In genomic region chr4:114405682-114406354, GRCm38 (mm10) we compare ENCODE assay signal across 8 mouse cellular contexts. TPM values are rescaled to one million over a fixed set of nuclear protein-coding genes. Genes with fewer than 3 reads are reported as not detected.
DNase-seq lines count a peak whose midpoint lies in the region; ATAC-seq and TF ChIP-seq lines count a peak whose summit lies in the region.

No protein-coding gene starts in this region.

- TF ChIP-seq CTCF in liver, embryonic 14.5 days (IDR thresholded peaks at IDR 0.05; ENCODE audit: low read depth), result peak; percentile 95

- no peaks in the 10 kb centered on the region for H3K36me3 ChIP-seq in forebrain, embryonic 14.5 days (ENCODE audit: control insufficient read depth, insufficient read depth, low read length)
- no peaks in the 10 kb centered on the region for H3K36me3 ChIP-seq in liver, embryonic 14.5 days (replicated peaks; ENCODE audit: control insufficient read depth, insufficient read depth, low read depth)
- H3K36me3 ChIP-seq in neural tube, embryonic 11.5 days (ENCODE audit: control insufficient read depth, insufficient read depth, low read length), result no peaks in the 10 kb centered on the region
- no peaks in the 10 kb centered on the region for H3K36me3 ChIP-seq in stomach, embryonic 16.5 days (ENCODE audit: control insufficient read depth, insufficient read depth, low read length)

- intact Hi-C loops in heart, postnatal 10 days (cut with DNase I), result loop anchor here (1.0 to 10.0 kb wide), 5 partner anchors 29 to 499 kb away; partner anchors contain the start of gene Foxd2

- peak; percentile 89 for ATAC-seq in forebrain, embryonic 14.5 days
- peak; percentile 56; the same call in 1 of the 2 replicates for ATAC-seq in liver, embryonic 14.5 days (ENCODE audit: insufficient read depth)
- peak; percentile 82 for ATAC-seq in neural tube, embryonic 11.5 days (ENCODE audit: insufficient read depth, low FRiP score, low TSS enrichment)
- ATAC-seq in stomach, embryonic 16.5 days (ENCODE audit: insufficient read depth, low FRiP score), result peak; percentile 88

- under 1% methylated on average over 13 of the region's 74 CpGs for WGBS in forebrain, embryonic 14.5 days
- 2% methylated on average over 18 of the region's 74 CpGs for WGBS in liver, embryonic 14.5 days (ENCODE audit: insufficient replicate concordance)
- WGBS in neural tube, embryonic 11.5 days, result under 1% methylated on average over 23 of the region's 74 CpGs
- 2% methylated on average over 22 of the region's 74 CpGs for WGBS in stomach, embryonic 16.5 days

- H3K9ac ChIP-seq in forebrain, embryonic 14.5 days (ENCODE audit: low read length), result peak overlapping the region; percentile 68
- H3K9ac ChIP-seq in liver, embryonic 14.5 days (replicated peaks), result no peak overlapping the region
- H3K9ac ChIP-seq in neural tube, embryonic 11.5 days (ENCODE audit: low read length), result peak overlapping the region; percentile 75
- H3K9ac ChIP-seq in stomach, embryonic 16.5 days (ENCODE audit: low read length), result peak overlapping the region; percentile 80

- H3K4me2 ChIP-seq in forebrain, embryonic 14.5 days (ENCODE audit: low read length), result peak overlapping the region; percentile 99
- H3K4me2 ChIP-seq in liver, embryonic 14.5 days (ENCODE audit: low read depth), result peak overlapping the region; percentile 61
- H3K4me2 ChIP-seq in neural tube, embryonic 11.5 days (ENCODE audit: low read depth), result peak overlapping the region; percentile 99
- peak overlapping the region; percentile 89 for H3K4me2 ChIP-seq in stomach, embryonic 16.5 days (ENCODE audit: low read depth, low read length)

- TF ChIP-seq EP300 in liver, embryonic 14.5 days (IDR thresholded peaks at IDR 0.05; ENCODE audit: low read depth), result no peak

- H3K4me1 ChIP-seq in forebrain, embryonic 14.5 days (ENCODE audit: control insufficient read depth, insufficient read depth, low read length), result peaks cover 4% of the 10 kb centered on the region; the same call in 1 of the 2 replicates
- no peaks in the 10 kb centered on the region for H3K4me1 ChIP-seq in liver, embryonic 14.5 days (replicated peaks; ENCODE audit: control insufficient read depth in 2 of 2, insufficient read depth in 2 of 2, low read length in 1 of 2)
- peaks cover 16% of the 10 kb centered on the region for H3K4me1 ChIP-seq in neural tube, embryonic 11.5 days (ENCODE audit: control insufficient read depth, insufficient read depth, low read length)
- H3K4me1 ChIP-seq in stomach, embryonic 16.5 days (ENCODE audit: control insufficient read depth, insufficient read depth, low read length), result peaks cover 2% of the 10 kb centered on the region; the same call in 1 of the 2 replicates

- H3K4me3 ChIP-seq in forebrain, embryonic 14.5 days (ENCODE audit: low read depth, low read length), result peak overlapping the region; percentile 65
- peak overlapping the region; percentile 38 to 50 for H3K4me3 ChIP-seq in liver, embryonic 14.5 days (ENCODE audit: insufficient read depth in 1 of 2, low read depth in 2 of 2, low read length in 2 of 2)
- peak overlapping the region; percentile 73 for H3K4me3 ChIP-seq in neural tube, embryonic 11.5 days (ENCODE audit: low read depth, low read length)
- H3K4me3 ChIP-seq in stomach, embryonic 16.5 days (replicated peaks; ENCODE audit: low read length), result peak overlapping the region; percentile 73

- DNase-seq in CD4-positive helper T cell, adult 2 months (ENCODE audit: low read depth, low spot score), result peak; percentile 6
- peak; percentile 51 for DNase-seq in cerebellum, adult 11 months
- peak; percentile 84 for DNase-seq in forebrain, embryonic 14.5 days (ENCODE audit: low spot score)
- peak; percentile 94 to 95 for DNase-seq in heart, postnatal 10 days
- DNase-seq in kidney, postnatal 4 days, result peak; percentile 93 to 95
- DNase-seq in liver, embryonic 14.5 days (ENCODE audit: low read depth in 3 of 3, low spot score in 3 of 3), result peak; percentile 20 to 22 (median 20)
- peak; percentile 91 for DNase-seq in neural tube, embryonic 11.5 days (ENCODE audit: low spot score)

- peaks cover 16% of the 10 kb centered on the region; the same call in 1 of the 2 replicates for H3K27me3 ChIP-seq in forebrain, embryonic 14.5 days (replicated peaks; ENCODE audit: control insufficient read depth, insufficient read depth, low read length)
- peaks cover 26% of the 10 kb centered on the region for H3K27me3 ChIP-seq in liver, embryonic 14.5 days (ENCODE audit: control insufficient read depth, insufficient read depth, low read length)
- H3K27me3 ChIP-seq in neural tube, embryonic 11.5 days (ENCODE audit: control insufficient read depth, insufficient read depth, low read length), result peaks cover 13% of the 10 kb centered on the region
- peaks cover 7% of the 10 kb centered on the region; the same call in 1 of the 2 replicates for H3K27me3 ChIP-seq in stomach, embryonic 16.5 days (ENCODE audit: control insufficient read depth, insufficient read depth, low read length)

- peak overlapping the region; percentile 76 for H3K27ac ChIP-seq in forebrain, embryonic 14.5 days (ENCODE audit: low read depth, low read length)
- no peak overlapping the region for H3K27ac ChIP-seq in liver, embryonic 14.5 days
- peak overlapping the region; percentile 80; the same call in 1 of the 2 replicates for H3K27ac ChIP-seq in neural tube, embryonic 11.5 days (ENCODE audit: low read depth, low read length)
- peak overlapping the region; percentile 79 for H3K27ac ChIP-seq in stomach, embryonic 16.5 days (ENCODE audit: low read length)

- no peaks in the 10 kb centered on the region for H3K9me3 ChIP-seq in forebrain, embryonic 14.5 days (replicated peaks; ENCODE audit: control insufficient read depth, low read length)
- H3K9me3 ChIP-seq in liver, embryonic 14.5 days (ENCODE audit: control insufficient read depth, low read length), result no peaks in the 10 kb centered on the region
- H3K9me3 ChIP-seq in neural tube, embryonic 11.5 days (ENCODE audit: control insufficient read depth, low read length), result no peaks in the 10 kb centered on the region
- no peaks in the 10 kb centered on the region for H3K9me3 ChIP-seq in stomach, embryonic 16.5 days (replicated peaks; ENCODE audit: control insufficient read depth, low read length)

RNA-seq across cellular contexts. Expression of gene Trabd2b, which starts 0.7 kb away (rescaled TPM):
- 0.37 and 0.41 TPM in 2 replicates for polyA plus RNA-seq in forebrain, embryonic 14.5 days (2014; fragmentation: Nextera tagmentation; extraction: Ambion mirVana)
- total RNA-seq in heart, postnatal 10 days (2021), result 10 to 100 TPM; 21.1 to 25.6 TPM
- polyA plus RNA-seq in liver, embryonic 14.5 days (2012; rRNA removed), result 0.09 TPM in 2 replicates
- 0.04 and 0.05 TPM in 2 replicates for polyA plus RNA-seq in liver, embryonic 14.5 days (2014; fragmentation: Nextera tagmentation; extraction: Ambion mirVana)
- polyA plus RNA-seq in neural tube, embryonic 11.5 days (2014; fragmentation: Nextera tagmentation; extraction: Ambion mirVana), result 2.0 and 2.2 TPM in 2 replicates
- polyA plus RNA-seq in stomach, embryonic 16.5 days (2015; fragmentation: Nextera tagmentation; extraction: Ambion mirVana), result 0.97 and 1.2 TPM in 2 replicates

Comparison
In these comparisons a context has a peak if more than half of its experiments do, and no peak if none do; other contexts are left out.
1. DNase-seq: peak in every context shown above with its lines; median percentile 94 in heart, postnatal 10 days; 94 in kidney, postnatal 4 days; 91 in neural tube, embryonic 11.5 days; 84 in forebrain, embryonic 14.5 days; 51 in cerebellum, adult 11 months; 20 in liver, embryonic 14.5 days; 6 in CD4-positive helper T cell, adult 2 months.